Mouse (Mus musculus) stomach, postnatal 0 days (tissue): Measurements from ENCODE around the gene Cphx3. TPM values are rescaled to one million over a fixed set of nuclear protein-coding genes. Genes with fewer than 3 reads are reported as not detected.
A peak's percentile ranks its signal among the peaks of the same experiment; 100 is the strongest.
"Not testable (repeated sequence)": the region's sequence is repeated elsewhere in the genome, so short reads cannot be mapped to it uniquely, and the experiment has no call there.

Experiments
- ATAC-seq: fragments of 200-750 bp; cut with Nextera tagmentation; 2 replicates; pipeline ENCODE4 v1.8.0; 2017; ENCODE audit not compliant: low FRiP score, low TSS enrichment
- DNase-seq: peaks from one replicate; pipeline ENCODE4 v3.0.0-alpha.2; 2016; ENCODE audit warnings: low spot score
- H3K27ac ChIP-seq: fragments of 300-500 bp; sonication (generic); replicated peaks from 2 replicates; pipeline ENCODE4 v1.5.1; 2014; ENCODE audit warnings: mild to moderate bottlenecking, control low read depth
- H3K27me3 ChIP-seq: fragments of 300-500 bp; sonication (generic); 2 replicates; pipeline ENCODE4 v1.6.1; 2014; ENCODE audit warnings: low read length; ENCODE audit not compliant: control insufficient read depth, insufficient read depth
- H3K36me3 ChIP-seq: fragments of 300-500 bp; sonication (generic); 2 replicates; pipeline ENCODE4 v1.6.1; 2014; ENCODE audit warnings: low read length, mixed read lengths; ENCODE audit not compliant: control insufficient read depth, insufficient read depth
- H3K4me1 ChIP-seq: fragments of 300-500 bp; sonication (generic); replicated peaks from 2 replicates; pipeline ENCODE4 v1.6.1; 2014; ENCODE audit warnings: antibody characterized with exemption; ENCODE audit not compliant: control insufficient read depth, insufficient read depth
- H3K4me2 ChIP-seq: fragments of 300-500 bp; sonication (generic); replicated peaks from 2 replicates; pipeline ENCODE4 v1.6.1; 2014; ENCODE audit warnings: low read depth, mild to moderate bottlenecking, control low read depth, moderate library complexity
- H3K4me3 ChIP-seq: fragments of 300-500 bp; sonication (generic); 2 replicates; pipeline ENCODE4 v1.5.1; 2014; ENCODE audit warnings: low read depth, low read length, control low read depth
- H3K9ac ChIP-seq: fragments of 300-500 bp; sonication (generic); 2 replicates; pipeline ENCODE4 v1.6.1; 2014; ENCODE audit warnings: mild to moderate bottlenecking, low read length, control low read depth, mixed read lengths
- H3K9me3 ChIP-seq: fragments of 300-500 bp; sonication (generic); 2 replicates; pipeline ENCODE4 v1.6.1; 2016; ENCODE audit warnings: low read length; ENCODE audit not compliant: control insufficient read depth
- WGBS: fragments of 180-500 bp; shearing (Covaris S2); extraction: QIAGEN DNeasy Blood & Tissue Kit; methylation state at CpG from one replicate; pipeline ENCODE4 v1.1.7; 2014; 5-methylcytosine and 5-hydroxymethylcytosine counted together
- polyA plus RNA-seq: library from polyadenylated mRNA; unstranded; fragments of >200 nt; fragmentation: Nextera tagmentation; extraction: Ambion mirVana; gene quantifications from 2 replicates; pipeline ENCODE4 v1.2.1, GENCODE M21; 2015

Cphx3 gene
- polyA plus RNA-seq, 1 experiment from 2014 or later, result not detected

GRCm38 (mm10) chr14:26188361-26188760 lies 106.3 kb downstream of the Cphx3 start:
- H3K9ac ChIP-seq, H3K27me3 ChIP-seq, H3K36me3 ChIP-seq, H3K4me1 ChIP-seq, ATAC-seq, DNase-seq, H3K27ac ChIP-seq, H3K4me3 ChIP-seq, H3K4me2 ChIP-seq, H3K9me3 ChIP-seq: not testable (repeated sequence)
- WGBS, result no CpG with 5 or more reads among the region's 8 CpGs

GRCm38 (mm10) chr14:26197851-26198250 lies 115.8 kb downstream of the Cphx3 start:
- H3K9ac ChIP-seq, H3K27ac ChIP-seq, H3K9me3 ChIP-seq, H3K36me3 ChIP-seq, H3K4me2 ChIP-seq, DNase-seq, H3K4me3 ChIP-seq, H3K27me3 ChIP-seq, H3K4me1 ChIP-seq: not testable (repeated sequence)
- peak; percentile 54; the same call in 1 of the 2 replicates for ATAC-seq
- WGBS, result no CpG with 5 or more reads among the region's 3 CpGs

- peak; percentile 91 for ATAC-seq
- DNase-seq, H3K4me3 ChIP-seq, H3K9ac ChIP-seq, H3K27me3 ChIP-seq, H3K27ac ChIP-seq, H3K36me3 ChIP-seq, H3K4me1 ChIP-seq, H3K9me3 ChIP-seq, H3K4me2 ChIP-seq: not testable (repeated sequence)
- no CpG with 5 or more reads among the region's 44 CpGs for WGBS
Observed at GRCm38 (mm10) chr14:26206197-26206925, 124.3 kb downstream of the Cphx3 start.

GRCm38 (mm10) chr14:26206926-26207247 lies 124.8 kb downstream of the Cphx3 start, which contains the start of gene Tmem254b:
TSS of gene Tmem254b (minus strand) at chr14:26207041.
- ATAC-seq, result peak; percentile 89
- WGBS, result no CpG with 5 or more reads among the region's 10 CpGs

GRCm38 (mm10) chr14:26216233-26217000 lies 134.3 kb downstream of the Cphx3 start:
- H3K4me2 ChIP-seq, DNase-seq, H3K27ac ChIP-seq, H3K36me3 ChIP-seq, H3K4me1 ChIP-seq, H3K27me3 ChIP-seq, H3K9ac ChIP-seq, H3K9me3 ChIP-seq, H3K4me3 ChIP-seq: not testable (repeated sequence)
- 0 out of 2 replicates have a peak, but pooled peaks have one; percentile 40 for ATAC-seq
- WGBS, result no CpG with 5 or more reads among the region's 5 CpGs

More at GRCm38 (mm10) chr14:26206926-26207247, 124.8 kb downstream of the Cphx3 start, which contains the start of gene Tmem254b:
- H3K4me3 ChIP-seq, DNase-seq, H3K27me3 ChIP-seq, H3K36me3 ChIP-seq, H3K4me2 ChIP-seq, H3K9me3 ChIP-seq, H3K27ac ChIP-seq, H3K9ac ChIP-seq, H3K4me1 ChIP-seq: not testable (repeated sequence)

GRCm38 (mm10) chr14:26237183-26237582 lies 155.1 kb downstream of the Cphx3 start:
- not testable (repeated sequence) for H3K27me3 ChIP-seq, H3K27ac ChIP-seq, H3K9ac ChIP-seq, H3K4me1 ChIP-seq, H3K9me3 ChIP-seq, H3K4me3 ChIP-seq, DNase-seq, H3K36me3 ChIP-seq, H3K4me2 ChIP-seq
- peak; percentile 21; the same call in 1 of the 2 replicates for ATAC-seq
- no CpG with 5 or more reads among the region's 2 CpGs for WGBS

- not testable (repeated sequence) for H3K27ac ChIP-seq
Observed at GRCm38 (mm10) chr14:26257756-26258617, 175.9 kb downstream of the Cphx3 start, which contains the start of gene Duxbl3. TSS of gene Duxbl3 (plus strand) at chr14:26257962.

GRCm38 (mm10) chr14:26258729-26259128 lies 176.6 kb downstream of the Cphx3 start:
- H3K9ac ChIP-seq, H3K36me3 ChIP-seq, H3K27ac ChIP-seq, DNase-seq, H3K4me1 ChIP-seq, H3K27me3 ChIP-seq, H3K4me3 ChIP-seq, ATAC-seq, H3K9me3 ChIP-seq, H3K4me2 ChIP-seq: not testable (repeated sequence)
- WGBS, result no CpG with 5 or more reads among the region's 6 CpGs

More at GRCm38 (mm10) chr14:26257756-26258617, 175.9 kb downstream of the Cphx3 start, which contains the start of gene Duxbl3:
- H3K4me2 ChIP-seq, DNase-seq, H3K9ac ChIP-seq, H3K4me1 ChIP-seq, H3K9me3 ChIP-seq, H3K4me3 ChIP-seq, H3K27me3 ChIP-seq, H3K36me3 ChIP-seq: not testable (repeated sequence)
- peak; percentile 81 for ATAC-seq
- no CpG with 5 or more reads among the region's 25 CpGs for WGBS
